Mouse (Mus musculus): Measurements from ENCODE around the gene M6pr. TPM values are rescaled to one million over a fixed set of nuclear protein-coding genes. Genes with fewer than 3 reads are reported as not detected.

M6pr gene
- total RNA-seq (2021) = 10 to 100 TPM; 45.1 to 46.1 TPM

- intact Hi-C loops (cut with DNase I) = loop anchor here (2.0 to 5.0 kb wide), 3 partner anchors 30 to 746 kb away; no protein-coding TSS in a partner anchor
- DNase-seq (ENCODE audit: extremely low spot score in 1 of 2, low spot score in 2 of 2) = peak; percentile 97 to 98
These were observed at the start of gene M6pr for GRCm38 (mm10) chr6:122308505-122309393. Gene M6pr (plus strand): TSS chr6:122308720.

GRCm38 (mm10) chr6:122262543-122262942 is 46.0 kb upstream of the M6pr start:
- intact Hi-C loops (cut with DNase I) = loop anchor here (5.0 kb wide), 1 partner anchor 130 kb away; no protein-coding TSS in a partner anchor
- DNase-seq (ENCODE audit: extremely low spot score in 1 of 2, low spot score in 2 of 2) = no peak

GRCm38 (mm10) chr6:122268561-122268960 is 40.0 kb upstream of the M6pr start:
- intact Hi-C loops (cut with DNase I) = no loop called here

GRCm38 (mm10) chr6:122269170-122269569 is 39.4 kb upstream of the M6pr start:
- intact Hi-C loops (cut with DNase I) = no loop called here
- no peak for DNase-seq (ENCODE audit: extremely low spot score in 1 of 2, low spot score in 2 of 2)

More at GRCm38 (mm10) chr6:122268561-122268960, 40.0 kb upstream of the M6pr start:
- DNase-seq (ENCODE audit: extremely low spot score in 1 of 2, low spot score in 2 of 2) = peak; percentile 61 to 77

GRCm38 (mm10) chr6:122270152-122270551 is 38.4 kb upstream of the M6pr start:
- no peak for DNase-seq (ENCODE audit: extremely low spot score in 1 of 2, low spot score in 2 of 2)
- intact Hi-C loops (cut with DNase I) = no loop called here

- DNase-seq (ENCODE audit: extremely low spot score in 1 of 2, low spot score in 2 of 2) = no peak
- intact Hi-C loops (cut with DNase I) = no loop called here
These were observed 34.0 kb upstream of the M6pr start for GRCm38 (mm10) chr6:122274546-122274945.

- no peak for DNase-seq (ENCODE audit: extremely low spot score in 1 of 2, low spot score in 2 of 2)
- intact Hi-C loops (cut with DNase I) = no loop called here
These were observed 32.0 kb upstream of the M6pr start for GRCm38 (mm10) chr6:122276565-122276964.

GRCm38 (mm10) chr6:122282782-122283181 is 25.7 kb upstream of the M6pr start, which contains the start of gene Klrg1:
Gene Klrg1 (minus strand): TSS chr6:122282882.
- intact Hi-C loops (cut with DNase I) = no loop called here
- no peak for DNase-seq (ENCODE audit: extremely low spot score in 1 of 2, low spot score in 2 of 2)

- intact Hi-C loops (cut with DNase I) = no loop called here
- DNase-seq (ENCODE audit: extremely low spot score in 1 of 2, low spot score in 2 of 2) = no peak
These were observed 25.1 kb upstream of the M6pr start for GRCm38 (mm10) chr6:122283429-122283828.

- DNase-seq (ENCODE audit: extremely low spot score in 1 of 2, low spot score in 2 of 2) = no peak
- intact Hi-C loops (cut with DNase I) = no loop called here
These were observed 24.2 kb upstream of the M6pr start for GRCm38 (mm10) chr6:122284304-122284703.

- no peak for DNase-seq (ENCODE audit: extremely low spot score in 1 of 2, low spot score in 2 of 2)
- intact Hi-C loops (cut with DNase I) = no loop called here
These were observed 23.7 kb upstream of the M6pr start for GRCm38 (mm10) chr6:122284823-122285222.

GRCm38 (mm10) chr6:122288263-122288662 is 20.3 kb upstream of the M6pr start:
- intact Hi-C loops (cut with DNase I) = no loop called here

GRCm38 (mm10) chr6:122289313-122289712 is 19.2 kb upstream of the M6pr start:
- intact Hi-C loops (cut with DNase I) = no loop called here
- DNase-seq (ENCODE audit: extremely low spot score in 1 of 2, low spot score in 2 of 2) = no peak

More at GRCm38 (mm10) chr6:122288263-122288662, 20.3 kb upstream of the M6pr start:
- DNase-seq (ENCODE audit: extremely low spot score in 1 of 2, low spot score in 2 of 2) = no peak

GRCm38 (mm10) chr6:122290253-122290652 is 18.3 kb upstream of the M6pr start:
- intact Hi-C loops (cut with DNase I) = no loop called here
- DNase-seq (ENCODE audit: extremely low spot score in 1 of 2, low spot score in 2 of 2) = no peak

GRCm38 (mm10) chr6:122291264-122291663 is 17.3 kb upstream of the M6pr start:
- no peak for DNase-seq (ENCODE audit: extremely low spot score in 1 of 2, low spot score in 2 of 2)
- intact Hi-C loops (cut with DNase I) = no loop called here

GRCm38 (mm10) chr6:122291735-122292134 is 16.8 kb upstream of the M6pr start:
- intact Hi-C loops (cut with DNase I) = no loop called here

GRCm38 (mm10) chr6:122292184-122292583 is 16.3 kb upstream of the M6pr start:
- DNase-seq (ENCODE audit: extremely low spot score in 1 of 2, low spot score in 2 of 2) = no peak

More at GRCm38 (mm10) chr6:122291735-122292134, 16.8 kb upstream of the M6pr start:
- no peak for DNase-seq (ENCODE audit: extremely low spot score in 1 of 2, low spot score in 2 of 2)

GRCm38 (mm10) chr6:122293121-122293520 is 15.4 kb upstream of the M6pr start:
- intact Hi-C loops (cut with DNase I) = no loop called here
- DNase-seq (ENCODE audit: extremely low spot score in 1 of 2, low spot score in 2 of 2) = no peak

More at GRCm38 (mm10) chr6:122292184-122292583, 16.3 kb upstream of the M6pr start:
- intact Hi-C loops (cut with DNase I) = no loop called here

GRCm38 (mm10) chr6:122293796-122294195 is 14.7 kb upstream of the M6pr start:
- DNase-seq (ENCODE audit: extremely low spot score in 1 of 2, low spot score in 2 of 2) = no peak
- intact Hi-C loops (cut with DNase I) = no loop called here

GRCm38 (mm10) chr6:122294290-122294689 is 14.2 kb upstream of the M6pr start:
- DNase-seq (ENCODE audit: extremely low spot score in 1 of 2, low spot score in 2 of 2) = no peak
- intact Hi-C loops (cut with DNase I) = no loop called here
